Mouse (Mus musculus) embryonic facial prominence, embryonic 11.5 days (tissue): Measurements from ENCODE around the gene Vmn2r57. TPM values are rescaled to one million over a fixed set of nuclear protein-coding genes. Genes with fewer than 3 reads are reported as not detected.
"Not testable (repeated sequence)": the region's sequence is repeated elsewhere in the genome, so short reads cannot be mapped to it uniquely, and the experiment has no call there.

ENCODE experiments used
- ATAC-seq: fragments of 200-750 bp; cut with Nextera tagmentation; replicated peaks from 2 replicates; pipeline ENCODE4 v1.8.0; 2017; ENCODE audit warnings: low read depth; ENCODE audit not compliant: insufficient number of reproducible peaks, low FRiP score, low TSS enrichment
- DNase-seq: peaks from one replicate; pipeline ENCODE4 v3.0.0-alpha.2; 2015; ENCODE audit warnings: low spot score
- H3K27ac ChIP-seq: fragments of 300-500 bp; sonication (generic); replicated peaks from 2 replicates; pipeline ENCODE4 v1.5.1; 2014; ENCODE audit warnings: mild to moderate bottlenecking, low read depth, low read length, control low read depth
- H3K27me3 ChIP-seq: fragments of 300-500 bp; sonication (generic); 2 replicates; pipeline ENCODE4 v1.6.1; 2014; ENCODE audit warnings: mild to moderate bottlenecking, low read length, moderate library complexity, mixed read lengths; ENCODE audit not compliant: control insufficient read depth, insufficient read depth
- H3K36me3 ChIP-seq: fragments of 300-500 bp; sonication (generic); replicated peaks from 2 replicates; pipeline ENCODE4 v1.6.1; 2014; ENCODE audit warnings: low read depth, mild to moderate bottlenecking, low read length, moderate library complexity, mixed read lengths; ENCODE audit not compliant: control insufficient read depth, insufficient read depth
- H3K4me1 ChIP-seq: fragments of 300-500 bp; sonication (generic); 2 replicates; pipeline ENCODE4 v1.6.1; 2014; ENCODE audit warnings: low read length, mixed read lengths; ENCODE audit not compliant: control insufficient read depth, insufficient read depth
- H3K4me2 ChIP-seq: fragments of 300-500 bp; sonication (generic); 2 replicates; pipeline ENCODE4 v1.6.1; 2014; ENCODE audit warnings: low read depth, mild to moderate bottlenecking, control low read depth, low read length, moderate library complexity
- H3K4me3 ChIP-seq: fragments of 300-500 bp; sonication (generic); 2 replicates; pipeline ENCODE4 v1.5.1; 2014; ENCODE audit warnings: low read depth, low read length, control low read depth
- H3K9ac ChIP-seq: fragments of 300-500 bp; sonication (generic); replicated peaks from 2 replicates; pipeline ENCODE4 v1.6.1; 2014; ENCODE audit warnings: mild to moderate bottlenecking, control low read depth, low read length
- H3K9me3 ChIP-seq: fragments of 300-500 bp; sonication (generic); replicated peaks from 2 replicates; pipeline ENCODE4 v1.6.1; 2016; ENCODE audit warnings: mild to moderate bottlenecking, low read length, inconsistent platforms, mixed read lengths; ENCODE audit not compliant: control insufficient read depth
- WGBS: fragments of 180-500 bp; shearing (Covaris S2); extraction: QIAGEN DNeasy Blood & Tissue Kit; methylation state at CpG from one replicate; pipeline ENCODE4 v1.1.7; 2014; 5-methylcytosine and 5-hydroxymethylcytosine counted together
- polyA plus RNA-seq: library from polyadenylated mRNA; unstranded; fragments of >200 nt; fragmentation: Nextera tagmentation; extraction: Ambion mirVana; gene quantifications from 2 replicates; pipeline ENCODE4 v1.2.1, GENCODE M21; 2014

Vmn2r57 gene
- polyA plus RNA-seq: 0.32 and 0.33 TPM in 2 replicates

DNA sequence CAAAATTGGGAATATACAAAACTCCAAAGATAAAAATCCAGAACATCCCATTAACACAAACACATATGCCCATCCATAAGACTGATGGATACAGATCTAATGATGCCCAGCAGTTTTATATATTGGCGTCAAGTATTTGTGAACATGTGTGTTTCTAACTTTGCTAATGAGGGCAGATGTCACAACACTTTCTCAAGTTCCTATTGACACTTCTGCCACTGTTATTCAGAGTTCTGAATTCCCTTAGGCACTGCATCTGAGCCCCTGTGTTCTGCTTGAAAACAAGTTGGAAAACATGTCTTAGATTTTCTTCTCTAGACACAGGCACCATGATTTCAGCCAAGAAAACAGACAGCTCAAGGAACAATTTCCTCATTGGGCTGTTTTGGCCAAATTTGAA is at the start of gene Vmn2r57:
Gene Vmn2r57, minus strand, starts transcription at position 101 of the 400 bp plus-strand sequence.
- H3K9ac ChIP-seq, H3K4me3 ChIP-seq, H3K36me3 ChIP-seq, ATAC-seq, H3K27ac ChIP-seq, H3K4me2 ChIP-seq, DNase-seq, H3K27me3 ChIP-seq, H3K4me1 ChIP-seq, H3K9me3 ChIP-seq: not testable (repeated sequence)
- WGBS: 77% methylated on average over 1 of the region's 1 CpGs

DNA sequence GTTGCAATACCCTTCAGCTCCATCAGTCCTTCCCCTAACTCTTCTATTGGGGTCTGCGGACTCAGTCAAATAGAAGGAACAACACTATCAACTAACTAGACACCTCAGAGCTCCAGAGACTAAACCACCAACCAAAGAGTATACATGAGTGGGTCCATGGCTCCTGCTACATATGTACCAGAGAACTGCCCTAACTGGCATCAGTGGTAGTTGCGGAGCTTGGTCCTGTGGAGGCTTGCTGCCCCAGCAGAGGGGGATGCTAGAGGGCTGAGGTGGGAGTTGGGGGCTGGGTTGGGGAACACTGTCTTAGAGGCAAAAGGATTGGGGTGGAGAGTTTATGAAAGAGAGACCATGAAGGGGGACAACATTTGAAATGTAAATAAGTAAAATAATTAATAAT is 49.4 kb upstream of the Vmn2r57 start:
- no peaks in the 10 kb centered on the region for H3K9me3 ChIP-seq
- H3K27ac ChIP-seq: no peak overlapping the region
- no peak for DNase-seq
- no peaks in the 10 kb centered on the region for H3K4me1 ChIP-seq
- H3K4me3 ChIP-seq: no peak overlapping the region
- H3K27me3 ChIP-seq: no peaks in the 10 kb centered on the region
- no peak overlapping the region for H3K9ac ChIP-seq
- no peak overlapping the region for H3K4me2 ChIP-seq
- WGBS: 96% methylated on average over 2 of the region's 2 CpGs
- no peaks in the 10 kb centered on the region for H3K36me3 ChIP-seq
- no peak for ATAC-seq

DNA sequence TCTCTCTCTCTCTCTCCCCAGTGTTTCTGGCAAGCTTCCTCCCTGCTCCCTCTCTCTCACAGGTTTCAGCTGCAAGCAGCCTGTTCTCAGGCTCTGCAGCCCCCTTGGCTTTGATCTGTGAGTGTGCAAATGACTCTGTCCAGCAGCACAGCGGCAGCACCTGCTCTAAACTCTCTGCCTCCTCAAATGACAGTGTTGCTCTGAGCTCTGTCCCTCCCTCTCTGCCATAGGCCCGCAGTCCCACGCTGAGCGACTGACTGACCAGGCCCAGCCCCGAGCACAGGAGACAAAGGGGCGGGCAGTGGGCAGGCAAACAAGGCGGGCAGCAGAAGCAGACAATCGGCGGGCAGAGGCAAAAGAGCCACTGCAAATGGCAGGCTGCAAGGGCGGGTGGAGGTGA is 3.4 kb upstream of the Vmn2r57 start:
- WGBS: 12% methylated on average over 10 of the region's 10 CpGs
- DNase-seq: no peak
- Histone ChIP-seq H3K4me3 (no peak overlapping the region), H3K36me3 (no peaks in the 10 kb centered on the region), H3K9me3 (no peaks in the 10 kb centered on the region), H3K27me3 (no peaks in the 10 kb centered on the region), H3K9ac (no peak overlapping the region), H3K4me2 (no peak overlapping the region), H3K4me1 (no peaks in the 10 kb centered on the region), H3K27ac (no peak overlapping the region)
- ATAC-seq: no peak

DNA sequence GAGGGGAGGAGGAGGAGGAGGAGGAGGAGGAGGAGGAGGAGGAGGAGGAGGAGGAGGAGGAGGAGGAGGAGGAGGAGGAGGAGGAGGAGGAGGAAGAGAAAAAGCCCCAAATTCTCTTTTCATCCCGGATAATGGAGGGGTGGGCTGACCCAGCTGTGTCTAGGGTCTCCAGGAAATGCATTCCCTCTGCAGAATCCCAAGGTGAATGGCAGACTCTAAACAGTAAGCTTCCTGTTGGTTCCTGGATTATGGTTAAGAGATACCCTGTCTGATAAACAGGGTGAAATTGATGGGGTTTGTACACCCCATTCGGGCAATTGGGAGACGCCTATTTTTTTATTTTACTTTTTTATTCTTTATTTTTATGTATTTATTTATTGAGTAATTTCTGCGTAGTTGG is 54.4 kb downstream of the Vmn2r57 start:
- Histone ChIP-seq H3K4me3 (no peak overlapping the region), H3K9ac (no peak overlapping the region), H3K27ac (no peak overlapping the region), H3K4me1 (no peaks in the 10 kb centered on the region), H3K9me3 (no peaks in the 10 kb centered on the region), H3K27me3 (no peaks in the 10 kb centered on the region), H3K4me2 (no peak overlapping the region), H3K36me3 (no peaks in the 10 kb centered on the region)
- no peak for DNase-seq
- WGBS: 66% methylated on average over 4 of the region's 4 CpGs
- 0 out of 2 replicates have a peak, but pooled peaks have one; percentile 18 for ATAC-seq

DNA sequence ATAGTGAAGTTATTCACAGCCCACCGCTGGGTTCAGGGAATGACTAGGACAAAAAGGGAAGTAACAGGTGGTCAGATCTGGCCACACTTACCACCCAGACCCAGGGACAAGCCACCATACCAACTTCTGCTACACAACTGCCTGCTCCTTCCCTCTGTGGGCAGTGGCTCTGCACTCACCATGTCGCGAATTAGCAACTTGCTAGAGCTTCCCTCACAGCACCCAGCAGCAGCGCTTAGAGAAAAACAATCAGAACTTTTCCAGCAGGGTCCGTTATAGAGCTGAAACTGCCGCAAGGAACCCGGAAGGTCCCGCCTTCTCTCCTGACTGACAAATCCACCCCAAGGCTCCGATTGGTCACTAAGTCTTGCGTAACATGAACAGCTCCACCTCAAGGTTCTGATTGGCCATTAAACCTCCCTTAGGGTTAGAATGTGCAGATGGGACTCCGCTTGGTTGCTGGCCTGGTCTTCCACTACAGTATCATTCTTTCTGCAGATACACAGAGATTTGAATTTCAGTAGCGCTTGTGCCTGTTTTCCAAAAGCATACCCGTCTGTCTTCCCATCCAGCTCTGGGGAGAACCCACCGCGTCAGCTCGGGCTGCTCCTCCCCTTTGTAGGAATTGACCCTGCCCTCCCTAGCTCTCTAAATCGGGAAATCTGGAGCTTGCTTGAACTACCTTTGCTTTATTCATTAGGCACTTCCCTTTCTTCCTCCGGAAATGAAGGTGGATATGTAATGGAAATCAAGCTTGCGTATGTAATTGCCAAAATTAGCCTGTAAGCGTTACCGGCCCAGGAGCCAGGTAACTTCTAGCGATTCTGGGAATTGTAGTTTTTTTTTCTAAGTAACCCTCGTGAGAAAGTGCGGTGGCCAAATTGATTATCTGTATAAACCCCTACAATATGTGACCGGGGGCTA is 55.2 kb downstream of the Vmn2r57 start, which contains the start of gene AI987944:
Gene AI987944, minus strand, starts transcription at position 332 of the 924 bp plus-strand sequence.
- Histone ChIP-seq H3K9ac (peak within 1 kb of the TSS; percentile 50), H3K4me1 (no peaks in the 10 kb centered on the region), H3K4me2 (peak within 1 kb of the TSS; percentile 42), H3K4me3 (peak within 1 kb of the TSS; percentile 40), H3K27me3 (no peaks in the 10 kb centered on the region), H3K36me3 (no peaks in the 10 kb centered on the region), H3K27ac (peak within 1 kb of the TSS; percentile 17; the same call in 1 of the 2 replicates), H3K9me3 (no peaks in the 10 kb centered on the region)
- DNase-seq: peak; percentile 92
- under 1% methylated on average over 25 of the region's 25 CpGs for WGBS
- ATAC-seq: peak; percentile 98

Other genes starting within 250 kb of the Vmn2r57 start
- gene AI987944, start 55.3 kb downstream of the Vmn2r57 start, polyA plus RNA-seq: 9.4 and 11.7 TPM in 2 replicates
- 0.08 TPM in 1 of 2 replicates, not detected in the other for gene Gm20449, start 50.7 kb upstream of the Vmn2r57 start, polyA plus RNA-seq
- gene AW146154, start 51.2 kb upstream of the Vmn2r57 start, polyA plus RNA-seq: 8.2 and 14.1 TPM in 2 replicates
- gene Gm6871, start 125.0 kb upstream of the Vmn2r57 start, polyA plus RNA-seq: not detected in 2 replicates
- 17.9 and 18.8 TPM in 2 replicates for gene 2610021A01Rik, start 150.5 kb upstream of the Vmn2r57 start, polyA plus RNA-seq
- gene Zfp788, start 184.5 kb upstream of the Vmn2r57 start, polyA plus RNA-seq: 15.4 and 19.7 TPM in 2 replicates